Mouse (Mus musculus): Measurements from ENCODE around the gene Cux1. TPM values are rescaled to one million over a fixed set of nuclear protein-coding genes. Genes with fewer than 3 reads are reported as not detected.

Gene Cux1
- polyA plus RNA-seq, 1 experiment from 2014 or later: 106 TPM

DNA sequence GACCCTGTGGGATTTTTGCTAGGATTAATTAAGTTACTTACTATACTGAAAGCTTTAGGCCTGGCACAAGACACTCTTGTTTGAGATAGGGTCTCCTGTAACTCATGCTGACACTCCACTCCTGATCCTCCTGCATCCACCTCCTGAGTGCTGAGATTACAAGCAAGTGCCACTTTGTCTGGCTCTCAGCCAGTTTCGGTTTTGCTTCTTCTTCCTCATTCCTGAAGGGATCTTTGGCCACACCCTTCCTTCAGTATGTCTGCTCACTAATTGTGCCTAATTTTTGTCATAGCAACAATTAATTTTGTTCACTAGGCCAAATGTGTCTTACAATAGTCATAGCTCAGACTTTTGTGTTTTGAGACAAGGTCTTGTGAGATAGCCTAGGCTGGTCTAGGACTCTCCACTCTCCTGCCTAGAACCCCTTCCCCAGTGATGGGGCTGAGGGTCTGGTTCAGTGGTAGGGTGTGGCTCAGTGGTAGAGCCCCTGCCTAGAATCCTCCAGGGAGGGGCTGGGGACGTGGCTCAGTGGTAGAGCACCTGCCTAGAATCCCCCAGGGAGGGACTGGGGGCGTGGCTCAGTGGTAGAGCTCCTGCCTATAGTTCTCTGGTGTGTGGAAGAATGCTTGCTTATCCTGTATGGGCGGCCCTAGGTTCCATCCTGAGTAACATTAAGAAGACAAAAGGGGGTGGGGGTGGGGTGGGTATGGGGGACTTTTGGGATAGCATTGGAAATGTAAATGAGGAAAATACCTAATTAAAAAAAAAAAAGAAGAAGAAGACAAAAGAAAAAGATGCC is 16.6 kb upstream of the Cux1 start:
- no peak for ATAC-seq (ENCODE audit: low FRiP score)
- Histone ChIP-seq H3K4me3 (no peak overlapping the region), H3K27me3 (peaks cover 43% of the 10 kb centered on the region), H3K4me2 (no peak overlapping the region), H3K36me3 (no peaks in the 10 kb centered on the region), H3K9me3 (peaks cover 5% of the 10 kb centered on the region; the same call in 1 of the 2 replicates), H3K27ac (no peak overlapping the region), H3K4me1 (replicated peaks) (peaks cover 10% of the 10 kb centered on the region), H3K9ac (no peak overlapping the region)
- WGBS: 69% methylated on average over 4 of the region's 4 CpGs

DNA sequence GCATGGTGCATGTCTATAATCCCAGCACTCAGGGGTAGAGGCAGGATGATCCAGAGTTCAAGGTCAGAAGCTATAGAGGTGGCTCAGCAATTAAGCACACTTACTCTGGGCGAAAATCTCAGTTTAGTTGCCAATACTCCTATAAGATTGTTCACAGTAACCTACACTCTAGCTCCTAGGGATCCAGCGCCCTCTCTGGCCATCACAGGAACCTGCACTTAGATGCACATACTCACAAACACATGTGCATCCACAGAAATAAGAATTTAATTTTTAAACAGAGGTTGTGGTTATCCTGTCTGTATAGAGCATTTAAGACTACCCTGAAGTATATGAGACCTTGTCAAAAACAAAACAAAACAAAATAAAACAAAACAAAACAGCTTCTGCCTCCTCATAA is 16.0 kb upstream of the Cux1 start:
- Histone ChIP-seq H3K9me3 (peaks cover 5% of the 10 kb centered on the region; the same call in 1 of the 2 replicates), H3K36me3 (no peaks in the 10 kb centered on the region), H3K4me2 (no peak overlapping the region), H3K9ac (no peak overlapping the region), H3K27ac (no peak overlapping the region), H3K4me3 (no peak overlapping the region), H3K27me3 (peaks cover 49% of the 10 kb centered on the region), H3K4me1 (replicated peaks) (peaks cover 10% of the 10 kb centered on the region)
- no peak for ATAC-seq (ENCODE audit: low FRiP score)
- 90% methylated on average over 2 of the region's 2 CpGs for WGBS

DNA sequence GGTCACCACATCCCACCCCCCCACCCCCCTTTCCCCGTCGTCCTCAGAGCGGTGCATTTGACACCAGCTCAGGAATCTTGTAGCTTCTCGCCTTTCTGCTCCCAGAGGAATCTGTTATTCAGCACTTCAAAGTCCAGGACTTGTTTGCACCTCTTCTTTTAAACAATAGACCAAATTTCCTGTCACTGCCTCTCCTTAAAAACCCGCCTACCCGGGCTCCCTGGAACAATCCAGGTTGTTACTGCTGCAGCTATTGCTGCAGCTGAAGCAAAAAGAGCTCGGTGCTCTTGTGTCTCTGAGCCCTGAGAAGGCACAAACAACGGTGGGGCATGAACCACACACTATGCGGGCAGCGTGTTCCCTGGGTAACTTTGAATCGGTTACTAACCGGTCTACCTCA is 14.9 kb upstream of the Cux1 start:
- WGBS: 6% methylated on average over 12 of the region's 12 CpGs
- Histone ChIP-seq H3K9ac (no peak overlapping the region), H3K27ac (no peak overlapping the region), H3K4me3 (no peak overlapping the region), H3K9me3 (peaks cover 5% of the 10 kb centered on the region; the same call in 1 of the 2 replicates), H3K4me2 (0 out of 2 replicates have a peak overlapping the region, but pooled peaks have one; percentile 32), H3K27me3 (peaks cover 52% of the 10 kb centered on the region), H3K4me1 (replicated peaks) (peaks cover 10% of the 10 kb centered on the region), H3K36me3 (no peaks in the 10 kb centered on the region)
- ATAC-seq (ENCODE audit: low FRiP score): no peak

DNA sequence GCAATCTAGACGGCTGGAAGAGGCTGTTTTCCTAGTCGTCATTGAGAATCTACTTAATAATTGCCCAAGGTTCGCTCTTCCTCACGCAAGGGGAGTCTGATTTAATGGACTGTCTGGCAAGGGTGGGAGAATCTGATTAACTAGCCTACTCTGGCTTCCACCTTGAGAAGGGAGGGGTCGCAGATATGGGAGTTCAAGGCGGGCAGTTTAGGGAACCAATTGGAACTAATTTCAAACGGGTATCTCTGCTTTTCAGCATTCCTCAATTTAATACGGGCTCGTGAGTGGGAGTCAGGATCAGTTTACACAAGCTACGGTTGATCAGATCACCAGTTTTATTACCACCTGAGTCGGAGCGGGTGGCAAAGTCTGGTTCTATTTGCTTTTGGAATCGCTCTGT is 14.3 kb upstream of the Cux1 start:
- no peaks in the 10 kb centered on the region for H3K36me3 ChIP-seq
- no peak overlapping the region for H3K27ac ChIP-seq
- H3K27me3 ChIP-seq: peaks cover 52% of the 10 kb centered on the region
- no peak for ATAC-seq (ENCODE audit: low FRiP score)
- H3K4me2 ChIP-seq: peak overlapping the region; percentile 32
- WGBS: 3% methylated on average over 13 of the region's 13 CpGs
- no peak overlapping the region for H3K9ac ChIP-seq
- peaks cover 5% of the 10 kb centered on the region; the same call in 1 of the 2 replicates for H3K9me3 ChIP-seq
- H3K4me1 ChIP-seq (replicated peaks): peaks cover 10% of the 10 kb centered on the region
- peak overlapping the region; percentile 2; the same call in 1 of the 2 replicates for H3K4me3 ChIP-seq

DNA sequence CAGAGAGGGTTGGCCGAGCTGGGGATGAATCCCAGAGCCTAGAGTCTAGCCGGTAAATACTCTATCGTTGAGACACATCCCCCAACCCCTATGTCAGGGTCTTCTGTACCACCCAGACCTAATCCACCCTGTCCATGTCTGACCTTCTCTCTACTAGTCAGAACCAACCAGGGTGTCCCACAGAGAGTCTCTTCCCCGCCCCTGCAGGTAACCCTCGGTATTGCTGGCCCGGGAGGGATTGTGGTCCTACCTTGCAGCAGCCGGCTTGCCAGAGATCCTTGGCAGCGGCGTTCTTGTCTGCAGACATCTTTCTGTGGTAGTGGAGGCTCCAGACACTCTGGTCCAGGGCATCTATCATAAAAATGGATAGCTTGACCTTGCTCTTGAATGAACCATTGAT is 13.9 kb upstream of the Cux1 start:
- Histone ChIP-seq H3K4me1 (replicated peaks) (peaks cover 10% of the 10 kb centered on the region), H3K4me3 (peak overlapping the region; percentile 2; the same call in 1 of the 2 replicates), H3K4me2 (peak overlapping the region; percentile 32; the same call in 1 of the 2 replicates), H3K27me3 (peaks cover 52% of the 10 kb centered on the region), H3K36me3 (no peaks in the 10 kb centered on the region), H3K9ac (no peak overlapping the region), H3K27ac (no peak overlapping the region), H3K9me3 (peaks cover 5% of the 10 kb centered on the region; the same call in 1 of the 2 replicates)
- ATAC-seq (ENCODE audit: low FRiP score): no peak
- 20% methylated on average over 9 of the region's 9 CpGs for WGBS

DNA sequence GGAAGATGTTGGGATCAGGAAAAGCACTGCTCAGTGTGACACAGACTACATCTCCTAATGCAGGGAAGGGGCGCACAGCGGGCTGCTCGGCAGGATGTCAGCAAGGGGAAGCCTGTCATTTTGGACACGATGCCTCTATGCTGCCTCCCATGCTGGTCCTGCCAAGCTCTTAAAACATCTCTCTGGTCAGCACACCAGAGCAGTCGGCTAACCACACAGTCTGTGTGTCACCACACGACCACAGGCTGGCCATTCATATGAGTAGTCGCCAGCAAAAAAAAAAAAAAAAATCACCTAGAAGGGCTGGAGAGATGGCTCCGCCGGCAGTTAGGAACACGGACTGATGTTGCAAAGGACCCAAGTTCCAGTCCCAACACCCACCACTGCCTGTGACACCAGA is 10.9 kb upstream of the Cux1 start:
- H3K4me2 ChIP-seq: no peak overlapping the region
- ATAC-seq (ENCODE audit: low FRiP score): no peak
- H3K4me1 ChIP-seq (replicated peaks): peaks cover 10% of the 10 kb centered on the region
- H3K27ac ChIP-seq: no peak overlapping the region
- H3K27me3 ChIP-seq: peaks cover 50% of the 10 kb centered on the region
- no peak overlapping the region for H3K4me3 ChIP-seq
- WGBS: 45% methylated on average over 10 of the region's 10 CpGs
- no peaks in the 10 kb centered on the region for H3K36me3 ChIP-seq
- no peak overlapping the region for H3K9ac ChIP-seq
- H3K9me3 ChIP-seq: peaks cover 3% of the 10 kb centered on the region; the same call in 1 of the 2 replicates

DNA sequence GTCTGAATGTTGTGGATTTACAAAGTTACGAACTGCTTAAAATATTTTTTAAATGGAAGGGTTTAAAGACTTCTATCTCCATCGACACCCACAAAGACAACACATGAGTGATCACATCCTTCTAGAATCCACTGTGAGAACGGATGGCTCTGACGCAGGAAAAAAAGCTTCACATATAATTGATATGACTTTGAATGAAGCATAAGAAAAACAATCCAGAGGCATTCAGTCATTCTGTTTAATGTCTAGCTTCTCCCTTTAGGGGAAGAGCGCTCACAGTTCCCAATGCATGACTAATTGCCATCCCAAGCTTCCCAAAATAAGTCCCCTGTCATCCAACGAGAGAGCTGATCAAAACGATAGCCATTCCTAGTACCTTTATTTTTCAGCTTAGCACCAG is 2.9 kb upstream of the Cux1 start:
- Histone ChIP-seq H3K9ac (no peak overlapping the region), H3K4me2 (no peak overlapping the region), H3K4me3 (no peak overlapping the region), H3K4me1 (replicated peaks) (peaks cover 18% of the 10 kb centered on the region), H3K36me3 (no peaks in the 10 kb centered on the region), H3K27me3 (peaks cover 36% of the 10 kb centered on the region), H3K9me3 (no peaks in the 10 kb centered on the region), H3K27ac (no peak overlapping the region)
- WGBS: 51% methylated on average over 7 of the region's 7 CpGs
- no peak for ATAC-seq (ENCODE audit: low FRiP score)

DNA sequence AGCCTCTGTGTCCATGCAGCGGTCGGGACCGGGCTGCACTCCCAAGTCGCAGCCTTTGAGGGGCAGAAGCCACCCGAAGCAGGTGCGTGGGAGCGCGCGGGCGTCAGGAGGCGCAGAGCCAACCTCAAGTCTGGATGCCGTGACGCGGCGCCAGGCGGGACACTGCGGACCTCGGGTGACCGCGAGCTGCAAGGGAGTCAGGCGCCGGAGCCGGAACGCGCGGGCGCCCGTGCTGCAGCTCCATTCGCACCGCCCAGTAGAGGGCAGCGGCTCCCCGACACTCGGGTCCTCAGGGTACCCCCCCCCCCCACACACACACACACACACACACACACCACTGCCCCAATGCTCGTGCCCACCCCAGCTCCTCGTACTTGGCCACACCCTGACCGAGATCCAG is 1.5 kb upstream of the Cux1 start:
- ATAC-seq (ENCODE audit: low FRiP score): no peak

DNA sequence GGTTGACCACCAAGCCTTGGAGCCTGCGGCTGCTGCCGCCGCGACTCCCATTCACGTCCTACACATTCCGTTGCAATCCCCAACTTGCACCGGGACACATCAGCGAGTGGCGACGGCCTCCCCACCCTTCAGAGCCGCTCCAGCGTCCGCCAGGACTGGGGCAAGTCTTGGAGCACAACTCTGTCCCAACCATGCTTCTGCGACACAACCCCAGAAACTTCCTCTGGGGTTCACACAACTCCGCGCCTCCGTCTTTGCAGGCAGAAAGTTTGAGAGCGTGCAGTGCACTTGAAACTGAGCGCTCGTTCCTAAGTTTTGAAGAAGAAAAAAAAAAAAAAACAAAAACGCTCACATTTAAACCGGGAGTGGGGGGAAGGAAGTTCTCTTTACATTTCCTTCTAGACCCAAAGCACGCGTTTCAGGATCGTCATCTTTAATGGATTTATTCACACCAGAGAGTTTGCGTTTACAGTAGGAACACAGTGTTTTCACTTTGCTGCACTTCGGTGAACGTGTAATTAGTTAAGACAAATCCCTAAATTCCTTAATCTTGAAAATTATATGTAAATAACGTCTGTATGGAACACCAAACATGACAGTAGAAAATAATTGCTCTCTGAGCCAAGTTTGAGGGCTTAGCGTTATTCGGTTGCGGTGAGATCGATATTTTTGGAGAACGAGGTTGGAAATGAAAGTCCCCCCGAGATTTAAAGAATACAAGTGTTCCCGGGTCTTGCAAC is 906 bp upstream of the Cux1 start:
- peak; percentile 6; the same call in 1 of the 2 replicates for ATAC-seq (ENCODE audit: low FRiP score)

More for the DNA sequence above, 1.5 kb upstream of the Cux1 start:
- H3K9ac ChIP-seq: peak overlapping the region; percentile 51; the same call in 1 of the 2 replicates
- no peaks in the 10 kb centered on the region for H3K9me3 ChIP-seq
- no peaks in the 10 kb centered on the region for H3K36me3 ChIP-seq
- no peak overlapping the region for H3K27ac ChIP-seq
- WGBS: 0% methylated on average over 21 of the region's 36 CpGs
- peak overlapping the region; percentile 98 for H3K4me2 ChIP-seq
- H3K4me1 ChIP-seq (replicated peaks): peaks cover 31% of the 10 kb centered on the region
- H3K4me3 ChIP-seq: peak overlapping the region; percentile 98
- H3K27me3 ChIP-seq: peaks cover 36% of the 10 kb centered on the region

DNA sequence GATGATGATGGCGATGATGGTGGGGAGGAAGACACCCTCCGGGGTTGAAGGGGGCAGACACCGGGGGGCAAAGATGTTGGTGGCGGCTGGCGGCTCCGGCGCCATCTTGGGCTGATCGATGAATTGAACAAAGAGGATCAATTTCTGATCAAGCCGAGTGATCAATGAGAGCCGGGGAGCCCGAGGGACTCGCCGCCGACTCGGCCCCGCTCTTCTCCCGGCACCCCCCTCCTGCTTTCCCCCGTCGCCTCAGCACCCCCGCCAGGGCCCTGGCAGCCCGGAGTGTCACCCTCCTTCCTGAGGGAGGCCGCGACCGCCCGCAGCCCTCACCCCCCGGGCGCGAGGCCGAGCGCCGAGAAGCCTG is 496 bp downstream of the Cux1 start:
- WGBS: under 1% methylated on average over 31 of the region's 31 CpGs
- no peaks in the 10 kb centered on the region for H3K36me3 ChIP-seq
- H3K4me3 ChIP-seq: peak overlapping the region; percentile 98
- H3K4me2 ChIP-seq: peak overlapping the region; percentile 98
- H3K4me1 ChIP-seq (replicated peaks): peaks cover 41% of the 10 kb centered on the region
- H3K9me3 ChIP-seq: no peaks in the 10 kb centered on the region
- peaks cover 36% of the 10 kb centered on the region for H3K27me3 ChIP-seq
- ATAC-seq (ENCODE audit: low FRiP score): peak; percentile 68; the same call in 1 of the 2 replicates
- H3K27ac ChIP-seq: peak overlapping the region; percentile 98
- peak overlapping the region; percentile 92 for H3K9ac ChIP-seq

More for the DNA sequence above, 906 bp upstream of the Cux1 start:
- H3K9me3 ChIP-seq: no peaks in the 10 kb centered on the region
- peaks cover 37% of the 10 kb centered on the region for H3K4me1 ChIP-seq (replicated peaks)
- peak overlapping the region; percentile 98 for H3K4me2 ChIP-seq
- no peaks in the 10 kb centered on the region for H3K36me3 ChIP-seq
- H3K9ac ChIP-seq: peak overlapping the region; percentile 92
- H3K27ac ChIP-seq: 0 out of 2 replicates have a peak overlapping the region, but pooled peaks have one; percentile 98
- H3K4me3 ChIP-seq: peak overlapping the region; percentile 98
- WGBS: under 1% methylated on average over 36 of the region's 36 CpGs
- H3K27me3 ChIP-seq: peaks cover 36% of the 10 kb centered on the region

DNA sequence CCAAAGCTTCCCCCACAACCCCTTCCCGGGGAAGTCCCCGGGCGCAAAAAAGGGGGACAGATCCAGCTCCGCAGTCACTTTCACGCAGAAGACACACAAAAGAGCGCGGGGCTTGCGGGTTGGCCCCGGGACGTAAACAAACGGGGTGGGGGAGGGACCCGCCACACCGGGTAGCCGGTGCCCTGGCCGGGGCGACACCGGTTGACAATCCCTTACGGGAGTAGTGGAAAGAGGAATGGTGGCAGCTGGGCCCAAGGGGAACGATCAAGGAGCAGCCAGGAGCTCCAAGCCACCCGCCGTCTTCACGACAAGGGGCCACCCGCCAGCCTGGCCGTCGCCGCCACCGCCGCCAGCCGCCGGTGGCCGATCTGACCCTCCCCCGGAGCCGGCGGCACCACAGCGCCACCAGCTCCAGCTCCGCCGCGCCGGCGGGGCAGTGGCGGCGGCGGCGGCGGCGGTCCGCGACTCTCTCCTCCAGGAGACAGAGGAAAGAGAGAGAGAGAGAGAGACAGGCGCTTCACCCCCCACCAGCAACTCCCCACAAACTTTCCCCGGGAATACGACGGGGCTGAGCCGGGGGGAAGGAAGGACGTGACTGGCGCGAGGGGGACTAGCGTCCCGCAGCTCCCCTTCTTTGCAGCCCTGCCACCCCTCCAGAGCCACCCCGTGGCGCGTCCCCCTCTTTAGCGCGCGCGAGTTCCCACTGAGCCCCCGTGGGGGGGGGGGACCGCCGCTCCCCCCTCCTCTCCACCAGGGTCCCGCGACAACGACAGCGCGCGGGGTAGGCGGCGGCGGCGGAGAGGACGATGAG is 1.1 kb downstream of the Cux1 start:
- ATAC-seq (ENCODE audit: low FRiP score): peak; percentile 50
- Histone ChIP-seq H3K4me1 (replicated peaks) (peaks cover 45% of the 10 kb centered on the region), H3K9ac (peak overlapping the region; percentile 92), H3K4me2 (peak overlapping the region; percentile 98), H3K4me3 (peak overlapping the region; percentile 98), H3K36me3 (no peaks in the 10 kb centered on the region), H3K27me3 (peaks cover 33% of the 10 kb centered on the region), H3K27ac (peak overlapping the region; percentile 98), H3K9me3 (no peaks in the 10 kb centered on the region)
- under 1% methylated on average over 51 of the region's 79 CpGs for WGBS

All from hindbrain, embryonic 13.5 days (tissue).